Mouse (Mus musculus) cerebellum, adult 2 months (tissue): ENCODE measurements around the gene Nr6a1. TPM values are rescaled to one million over a fixed set of nuclear protein-coding genes. Genes with fewer than 3 reads are reported as not detected.

Source experiments
- DNase-seq, 2 experiments: peaks; one replicate each; pipeline ENCODE4 v3.0.0; 2021
- H3K27ac ChIP-seq: fragments of 200-500 bp; 2 replicates; pipeline ENCODE4 v1.5.1; 2012; ENCODE audit warnings: low read length, control low read depth, inconsistent platforms; ENCODE audit not compliant: insufficient read depth
- H3K27me3 ChIP-seq: fragments of 200-500 bp; 2 replicates; pipeline ENCODE4 v1.6.1; 2012; ENCODE audit warnings: inconsistent platforms, mild to moderate bottlenecking, low read length, moderate library complexity; ENCODE audit not compliant: control insufficient read depth, insufficient read depth
- H3K4me1 ChIP-seq: fragments of 200-500 bp; 2 replicates; pipeline ENCODE4 v1.6.1; 2011; ENCODE audit warnings: low read length; ENCODE audit not compliant: control insufficient read depth, insufficient read depth
- H3K4me3 ChIP-seq: fragments of 200-500 bp; replicated peaks from 2 replicates; pipeline ENCODE3; 2011; ENCODE audit warnings: mild to moderate bottlenecking, low read depth, low read length, control low read depth; ENCODE audit not compliant: insufficient read depth
- CTCF ChIP-seq: fragments of 200-500 bp; IDR thresholded peaks from 2 replicates; pipeline ENCODE4 v1.5.1; 2011; ENCODE audit warnings: low read depth, mild to moderate bottlenecking, control low read depth, low read length, moderate library complexity, borderline replicate concordance; ENCODE audit not compliant: insufficient read depth
- POLR2A ChIP-seq: fragments of 200-500 bp; IDR thresholded peaks from 2 replicates; pipeline ENCODE4 v1.6.1; 2011; ENCODE audit warnings: low read length, control low read depth, borderline replicate concordance; ENCODE audit not compliant: insufficient read depth
- WGBS: fragments of 180-500 bp; shearing (Covaris S2); methylation state at CpG from one replicate; pipeline ENCODE4 v1.1.7; 2018; 5-methylcytosine and 5-hydroxymethylcytosine counted together
- polyA plus RNA-seq: library from polyadenylated mRNA; depleted of rRNA; stranded (reverse); fragments of >200 nt; gene quantifications from 2 replicates; pipeline ENCODE4 v1.2.3, GENCODE M21; 2012

Gene Nr6a1
- polyA plus RNA-seq, 1 experiment, result 5.2 TPM

DNA sequence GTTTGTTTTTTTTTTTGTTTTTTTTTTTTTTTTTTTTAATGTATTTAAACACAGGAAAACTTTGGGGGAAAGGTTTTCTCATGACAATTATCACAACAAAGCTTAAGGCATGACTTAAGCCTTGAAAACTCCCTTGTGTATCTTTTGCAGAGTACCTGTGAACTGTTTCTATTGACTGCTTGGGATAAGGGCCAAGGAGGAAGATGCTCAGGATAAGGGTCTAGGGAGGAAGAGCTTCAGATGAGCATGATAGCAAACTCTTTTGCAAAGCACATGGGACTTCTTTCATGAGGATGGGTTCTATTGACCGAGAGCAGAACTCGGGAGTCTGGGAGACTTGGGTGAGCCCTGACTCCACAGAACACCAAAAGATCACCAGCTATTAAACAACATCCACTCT lies 42.2 kb upstream of the Nr6a1 start:
- DNase-seq, result no peak
- TF ChIP-seq POLR2A (no peak), CTCF (no peak)
- no peak overlapping the region for H3K27ac ChIP-seq
- H3K4me3 ChIP-seq, result no peak overlapping the region
- no peaks in the 10 kb centered on the region for H3K4me1 ChIP-seq
- H3K27me3 ChIP-seq, result no peaks in the 10 kb centered on the region
- 96% methylated on average over 2 of the region's 2 CpGs for WGBS

DNA sequence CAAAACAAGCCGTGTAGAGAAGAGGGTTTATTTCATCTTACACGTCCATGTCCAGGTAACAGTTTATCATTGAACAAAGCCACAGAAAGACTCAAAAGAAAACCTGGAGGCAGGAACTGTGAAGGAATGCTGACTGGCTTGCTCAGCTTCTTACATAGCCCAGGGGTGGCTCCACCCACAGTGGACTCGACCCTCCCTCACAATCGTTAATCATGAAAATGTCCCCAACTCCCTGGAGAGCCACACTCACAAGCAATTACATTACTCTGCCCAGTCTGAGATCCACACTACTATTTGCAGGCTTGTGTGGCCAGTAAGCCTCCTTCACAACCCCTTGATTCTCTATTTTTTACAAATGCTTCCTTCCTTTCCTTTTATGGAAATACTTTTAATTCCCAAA lies 36.7 kb upstream of the Nr6a1 start:
- DNase-seq, result no peak
- no peak overlapping the region for H3K27ac ChIP-seq
- 44% methylated on average over 4 of the region's 4 CpGs for WGBS
- no peak overlapping the region for H3K4me3 ChIP-seq
- H3K4me1 ChIP-seq, result no peaks in the 10 kb centered on the region
- no peak for TF ChIP-seq CTCF
- TF ChIP-seq POLR2A, result no peak
- H3K27me3 ChIP-seq, result no peaks in the 10 kb centered on the region

- Histone ChIP-seq H3K4me3 (no peak overlapping the region), H3K4me1 (no peaks in the 10 kb centered on the region), H3K27me3 (no peaks in the 10 kb centered on the region), H3K27ac (no peak overlapping the region)
- TF ChIP-seq POLR2A, result no peak
- no peak for TF ChIP-seq CTCF
- 84% methylated on average over 5 of the region's 5 CpGs for WGBS
- DNase-seq, result no peak
Observed at GRCm38 (mm10) chr2:38957671-38958223, 30.3 kb upstream of the Nr6a1 start.

GRCm38 (mm10) chr2:38956062-38956461 lies 28.6 kb upstream of the Nr6a1 start:
- TF ChIP-seq POLR2A (no peak), CTCF (no peak)
- H3K4me3 ChIP-seq, result no peak overlapping the region
- DNase-seq, result no peak
- no peaks in the 10 kb centered on the region for H3K27me3 ChIP-seq
- WGBS, result 44% methylated on average over 2 of the region's 2 CpGs
- no peaks in the 10 kb centered on the region for H3K4me1 ChIP-seq
- H3K27ac ChIP-seq, result no peak overlapping the region

GRCm38 (mm10) chr2:38953152-38953883 lies 25.8 kb upstream of the Nr6a1 start:
- Histone ChIP-seq H3K4me3 (no peak overlapping the region), H3K27ac (no peak overlapping the region), H3K4me1 (peaks cover 8% of the 10 kb centered on the region), H3K27me3 (no peaks in the 10 kb centered on the region)
- WGBS, result 33% methylated on average over 5 of the region's 5 CpGs
- no peak for TF ChIP-seq POLR2A
- no peak for TF ChIP-seq CTCF
- DNase-seq, result peak; percentile 23 to 46

DNA sequence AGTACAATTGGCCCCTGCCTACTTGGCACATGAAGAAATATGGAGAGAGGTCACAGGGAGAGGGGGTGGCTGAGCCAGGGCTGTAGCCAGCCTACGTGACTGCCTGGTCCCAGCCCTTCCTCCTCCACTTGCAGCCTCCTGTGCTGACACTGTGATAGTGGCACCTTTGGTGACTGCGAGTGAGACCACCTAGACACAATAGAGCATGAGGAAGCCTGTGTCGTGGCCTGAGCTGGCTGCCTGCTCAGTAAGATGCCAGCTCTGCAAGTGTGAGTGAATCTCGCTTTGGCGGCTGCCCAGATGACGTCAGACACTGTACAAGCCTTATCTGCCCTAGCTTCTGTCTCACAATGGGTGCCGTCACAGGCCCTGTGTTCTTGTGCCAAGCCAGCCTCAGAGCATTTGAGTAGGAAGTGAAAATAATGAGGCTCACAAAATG lies 22.8 kb upstream of the Nr6a1 start:
- 5% methylated on average over 7 of the region's 7 CpGs for WGBS
- TF ChIP-seq CTCF (no peak), POLR2A (no peak)
- Histone ChIP-seq H3K27me3 (no peaks in the 10 kb centered on the region), H3K4me1 (peaks cover 8% of the 10 kb centered on the region), H3K27ac (no peak overlapping the region), H3K4me3 (no peak overlapping the region)
- peak; percentile 83 to 85 for DNase-seq

DNA sequence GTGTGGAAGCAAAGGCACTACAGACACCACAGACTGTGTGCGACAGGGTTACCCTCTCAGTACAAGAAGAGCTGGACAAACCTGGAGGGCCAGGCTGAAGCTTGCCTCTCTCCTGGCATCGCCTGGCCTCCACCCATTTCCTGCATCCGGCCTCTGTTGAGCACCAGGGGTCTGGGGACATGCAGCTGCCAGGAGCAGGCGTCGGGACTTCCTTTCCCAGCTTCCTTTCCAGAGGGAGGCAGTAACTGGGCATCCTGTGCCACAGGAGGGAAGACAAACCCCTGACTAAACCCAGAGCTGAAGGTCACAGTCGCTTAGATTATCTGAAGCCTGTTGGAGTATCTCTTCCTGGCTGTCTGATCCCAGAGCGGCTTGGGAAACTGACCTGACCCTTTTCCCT lies 20.1 kb upstream of the Nr6a1 start:
- whole genome bisulfite sequencing, result 58% methylated on average over 7 of the region's 7 CpGs
- no peak for DNase-seq
- Histone ChIP-seq H3K27ac (no peak overlapping the region), H3K4me3 (no peak overlapping the region), H3K27me3 (no peaks in the 10 kb centered on the region), H3K4me1 (peaks cover 8% of the 10 kb centered on the region)
- no peak for TF ChIP-seq CTCF
- TF ChIP-seq POLR2A, result no peak

DNA sequence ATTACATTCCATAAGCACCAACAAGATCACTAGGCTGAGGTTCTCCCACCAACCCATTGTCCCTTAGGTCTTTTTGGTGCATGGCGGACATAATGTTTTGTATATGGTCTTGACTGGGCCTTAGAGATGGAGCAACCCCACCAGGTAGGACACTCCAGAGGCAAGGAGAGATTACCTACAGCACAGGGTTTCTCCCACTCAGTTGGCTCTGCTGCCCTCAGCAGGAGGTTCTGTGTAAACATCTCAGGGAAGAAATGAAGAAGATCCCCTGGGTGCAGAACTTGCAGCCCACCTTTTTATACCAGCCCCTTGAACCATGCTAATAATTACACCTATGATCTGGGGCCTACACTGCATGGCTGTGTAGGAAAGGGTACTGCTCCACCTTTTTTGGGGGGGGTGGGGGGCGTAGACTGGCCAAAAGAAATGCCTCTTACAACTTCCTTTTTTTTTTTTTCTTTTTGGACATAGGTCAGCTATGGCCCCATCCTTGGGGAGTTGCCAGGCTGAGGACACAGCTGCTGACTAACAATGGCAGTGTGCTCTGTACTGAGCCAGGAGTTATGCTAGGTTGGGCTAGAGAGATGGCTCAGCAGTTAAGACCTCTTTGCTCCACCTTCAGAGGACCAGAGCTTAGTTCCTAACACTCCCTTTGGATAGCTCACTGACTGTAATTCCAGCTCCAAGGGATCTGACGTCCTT lies 17.1 kb upstream of the Nr6a1 start:
- Histone ChIP-seq H3K4me3 (no peak overlapping the region), H3K27me3 (no peaks in the 10 kb centered on the region), H3K27ac (no peak overlapping the region), H3K4me1 (no peaks in the 10 kb centered on the region)
- 47% methylated on average over 3 of the region's 3 CpGs for WGBS
- TF ChIP-seq CTCF (no peak), POLR2A (no peak)
- DNase-seq, result no peak
